Mouse (Mus musculus) intestine, embryonic 14.5 days (tissue): ENCODE results near the gene Ifitm7. TPM values are rescaled to one million over a fixed set of nuclear protein-coding genes. Genes with fewer than 3 reads are reported as not detected.
"Not testable (repeated sequence)": the region's sequence is repeated elsewhere in the genome, so short reads cannot be mapped to it uniquely, and the experiment has no call there.

Experiments
- ATAC-seq: fragments of 200-750 bp; cut with Nextera tagmentation; replicated peaks from 2 replicates; pipeline ENCODE4 v1.8.0; 2017; ENCODE audit warnings: low read depth, moderate number of reproducible peaks, moderate TSS enrichment, moderate library complexity; ENCODE audit not compliant: low FRiP score, low TSS enrichment
- DNase-seq: peaks from one replicate; pipeline ENCODE4 v3.0.0-alpha.2; 2018; ENCODE audit warnings: low spot score
- H3K27ac ChIP-seq: fragments of 300-500 bp; sonication (generic); 2 replicates; pipeline ENCODE4 v1.5.1; 2014; ENCODE audit warnings: low read depth, mild to moderate bottlenecking, control low read depth
- H3K27me3 ChIP-seq: fragments of 300-500 bp; sonication (generic); replicated peaks from 2 replicates; pipeline ENCODE4 v1.6.1; 2014; ENCODE audit warnings: low read length, control low read depth; ENCODE audit not compliant: control insufficient read depth, insufficient read depth
- H3K36me3 ChIP-seq: fragments of 300-500 bp; sonication (generic); 2 replicates; pipeline ENCODE4 v1.6.1; 2014; ENCODE audit warnings: low read length, control low read depth; ENCODE audit not compliant: control insufficient read depth, insufficient read depth
- H3K4me1 ChIP-seq: fragments of 300-500 bp; sonication (generic); replicated peaks from 2 replicates; pipeline ENCODE4 v1.6.1; 2014; ENCODE audit warnings: low read length, control low read depth, mixed read lengths; ENCODE audit not compliant: control insufficient read depth, insufficient read depth
- H3K4me2 ChIP-seq: fragments of 300-500 bp; sonication (generic); 2 replicates; pipeline ENCODE4 v1.6.1; 2014; ENCODE audit warnings: low read length
- H3K4me3 ChIP-seq: fragments of 300-500 bp; sonication (generic); 2 replicates; pipeline ENCODE4 v1.5.1; 2014; ENCODE audit warnings: low read depth, low read length, control low read depth, mixed read lengths
- H3K9ac ChIP-seq: fragments of 300-500 bp; sonication (generic); 2 replicates; pipeline ENCODE4 v1.6.1; 2014; ENCODE audit warnings: mild to moderate bottlenecking, low read length
- H3K9me3 ChIP-seq: fragments of 300-500 bp; sonication (generic); 2 replicates; pipeline ENCODE4 v1.6.1; 2016; ENCODE audit warnings: low read length, control low read depth; ENCODE audit not compliant: control insufficient read depth
- WGBS: fragments of 180-500 bp; shearing (Covaris S2); extraction: QIAGEN DNeasy Blood & Tissue Kit; methylation state at CpG from one replicate; pipeline ENCODE4 v1.1.7; 2014; 5-methylcytosine and 5-hydroxymethylcytosine counted together
- polyA plus RNA-seq: library from polyadenylated mRNA; unstranded; fragments of >200 nt; fragmentation: Nextera tagmentation; extraction: Ambion mirVana; gene quantifications from 2 replicates; pipeline ENCODE4 v1.2.1, GENCODE M21; 2014

Gene Ifitm7
- polyA plus RNA-seq, 1 experiment from 2014 or later, result not detected

GRCm38 (mm10) chr16:13992518-13993248 lies 6.0 kb upstream of the Ifitm7 start:
- WGBS, result 68% methylated on average over 11 of the region's 11 CpGs
- DNase-seq, result no peak
- H3K36me3 ChIP-seq, result no peaks in the 10 kb centered on the region

GRCm38 (mm10) chr16:13986197-13986573 lies 503 bp downstream of the Ifitm7 start:
- no peak for ATAC-seq
- Histone ChIP-seq H3K36me3 (no peaks in the 10 kb centered on the region), H3K4me1 (peaks cover 5% of the 10 kb centered on the region; the same call in 1 of the 2 replicates), H3K27ac (no peak overlapping the region), H3K4me2 (peak overlapping the region; percentile 80), H3K4me3 (peak overlapping the region; percentile 38; the same call in 1 of the 2 replicates), H3K9me3 (no peaks in the 10 kb centered on the region), H3K9ac (no peak overlapping the region), H3K27me3 (no peaks in the 10 kb centered on the region)
- DNase-seq, result no peak
- 68% methylated on average over 3 of the region's 3 CpGs for WGBS

More at GRCm38 (mm10) chr16:13992518-13993248, 6.0 kb upstream of the Ifitm7 start:
- Histone ChIP-seq H3K4me2 (no peak overlapping the region), H3K9ac (no peak overlapping the region), H3K4me3 (no peak overlapping the region), H3K9me3 (no peaks in the 10 kb centered on the region), H3K27ac (no peak overlapping the region), H3K27me3 (no peaks in the 10 kb centered on the region), H3K4me1 (no peaks in the 10 kb centered on the region)
- no peak for ATAC-seq

- DNase-seq, result no peak
- no peak for ATAC-seq
- WGBS, result 90% methylated on average over 5 of the region's 5 CpGs
- Histone ChIP-seq H3K4me2 (no peak overlapping the region), H3K4me1 (peaks cover 5% of the 10 kb centered on the region; the same call in 1 of the 2 replicates), H3K27ac (no peak overlapping the region), H3K9ac (no peak overlapping the region), H3K36me3 (no peaks in the 10 kb centered on the region), H3K27me3 (no peaks in the 10 kb centered on the region), H3K9me3 (no peaks in the 10 kb centered on the region), H3K4me3 (no peak overlapping the region)
These were observed 3.5 kb downstream of the Ifitm7 start for GRCm38 (mm10) chr16:13983161-13983560.

- not testable (repeated sequence) for H3K36me3 ChIP-seq, H3K9ac ChIP-seq, DNase-seq, H3K4me1 ChIP-seq, H3K4me2 ChIP-seq, H3K4me3 ChIP-seq, H3K27ac ChIP-seq, H3K27me3 ChIP-seq, ATAC-seq, H3K9me3 ChIP-seq
- whole genome bisulfite sequencing, result 86% methylated on average over 3 of the region's 3 CpGs
These were observed 5.0 kb downstream of the Ifitm7 start for GRCm38 (mm10) chr16:13981726-13982125.

DNA sequence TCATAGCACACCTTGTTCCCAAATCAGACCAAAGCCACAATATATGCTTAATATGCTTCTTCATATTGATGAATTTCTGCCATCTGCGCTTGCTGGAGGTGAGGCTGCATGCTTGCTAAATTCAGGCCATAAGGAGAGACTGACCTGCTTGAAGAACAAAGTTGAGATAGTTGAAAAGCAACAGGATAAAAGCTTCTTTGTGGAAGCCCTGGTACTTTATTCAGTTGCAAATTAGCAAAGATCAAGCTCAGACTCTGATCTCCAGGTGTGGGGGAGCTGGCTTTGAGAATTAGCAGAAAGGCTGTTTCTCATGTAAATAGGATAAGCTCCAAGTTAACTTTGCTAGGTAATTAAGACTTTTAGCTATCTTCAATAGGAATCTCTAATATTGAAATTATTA lies 9.7 kb downstream of the Ifitm7 start:
- not testable (repeated sequence) for H3K4me2 ChIP-seq, H3K27ac ChIP-seq, H3K27me3 ChIP-seq, H3K9me3 ChIP-seq, ATAC-seq, H3K4me1 ChIP-seq, DNase-seq, H3K36me3 ChIP-seq, H3K9ac ChIP-seq, H3K4me3 ChIP-seq
- 59% methylated on average over 1 of the region's 1 CpGs for WGBS

DNA sequence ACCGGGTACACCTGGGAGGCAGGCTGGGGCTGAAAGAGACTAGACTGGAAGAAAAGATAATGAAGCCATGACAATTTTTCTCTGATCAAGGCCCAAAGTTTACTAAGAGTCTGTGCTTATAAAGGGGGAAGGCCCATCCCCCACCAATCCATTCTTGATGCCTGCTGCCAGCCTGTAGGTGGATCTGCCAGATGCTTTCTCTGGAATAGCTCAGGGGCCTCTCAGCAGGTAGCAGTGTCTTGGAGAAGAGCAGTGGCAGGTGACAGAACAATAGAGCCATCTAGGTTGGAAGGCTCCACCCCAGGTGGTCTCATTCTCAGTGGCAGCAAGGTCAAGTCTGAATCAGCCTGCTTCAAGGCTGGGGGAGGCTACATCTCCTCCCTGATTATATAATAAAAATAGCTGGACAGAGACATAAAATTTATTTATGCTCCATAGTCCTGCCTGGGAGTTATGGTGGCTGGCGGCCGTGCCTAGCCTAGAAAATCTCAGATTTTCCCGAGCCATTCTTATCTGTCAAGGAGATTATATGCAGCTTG lies 10.3 kb downstream of the Ifitm7 start:
- 84% methylated on average over 4 of the region's 4 CpGs for WGBS
- not testable (repeated sequence) for DNase-seq, H3K9me3 ChIP-seq, H3K9ac ChIP-seq, H3K36me3 ChIP-seq, H3K27ac ChIP-seq, H3K27me3 ChIP-seq, H3K4me3 ChIP-seq, H3K4me1 ChIP-seq, ATAC-seq, H3K4me2 ChIP-seq

GRCm38 (mm10) chr16:13972051-13972450 lies 14.6 kb downstream of the Ifitm7 start:
- no peaks in the 10 kb centered on the region for H3K9me3 ChIP-seq
- H3K27ac ChIP-seq, result no peak overlapping the region
- no peak overlapping the region for H3K4me3 ChIP-seq
- no peak overlapping the region for H3K4me2 ChIP-seq
- no peak overlapping the region for H3K9ac ChIP-seq
- H3K36me3 ChIP-seq, result no peaks in the 10 kb centered on the region
- H3K27me3 ChIP-seq, result no peaks in the 10 kb centered on the region
- H3K4me1 ChIP-seq, result no peaks in the 10 kb centered on the region
- DNase-seq (no peak), ATAC-seq (no peak)
- WGBS, result 91% methylated on average over 6 of the region's 8 CpGs

GRCm38 (mm10) chr16:13969096-13969495 lies 17.6 kb downstream of the Ifitm7 start:
- H3K27ac ChIP-seq, result no peak overlapping the region
- H3K4me3 ChIP-seq, result no peak overlapping the region
- no peaks in the 10 kb centered on the region for H3K9me3 ChIP-seq
- no peaks in the 10 kb centered on the region for H3K36me3 ChIP-seq
- H3K4me1 ChIP-seq, result no peaks in the 10 kb centered on the region
- DNase-seq, result no peak
- H3K9ac ChIP-seq, result no peak overlapping the region
- 74% methylated on average over 1 of the region's 1 CpGs for WGBS
- H3K4me2 ChIP-seq, result no peak overlapping the region
- ATAC-seq, result no peak
- H3K27me3 ChIP-seq, result no peaks in the 10 kb centered on the region

- Histone ChIP-seq H3K27ac (no peak overlapping the region), H3K9ac (no peak overlapping the region), H3K27me3 (no peaks in the 10 kb centered on the region), H3K4me2 (no peak overlapping the region), H3K4me3 (no peak overlapping the region), H3K9me3 (no peaks in the 10 kb centered on the region), H3K4me1 (no peaks in the 10 kb centered on the region), H3K36me3 (no peaks in the 10 kb centered on the region)
- DNase-seq, result no peak
- 29% methylated on average over 1 of the region's 1 CpGs for WGBS
- ATAC-seq, result no peak
These were observed 24.6 kb downstream of the Ifitm7 start for GRCm38 (mm10) chr16:13962053-13962452.
